Mouse (Mus musculus): ENCODE results near the gene Krtap13. TPM values are rescaled to one million over a fixed set of nuclear protein-coding genes. Genes with fewer than 3 reads are reported as not detected.
A peak's percentile ranks its signal among the peaks of the same experiment; 100 is the strongest.
"Not testable (repeated sequence)": the region's sequence is repeated elsewhere in the genome, so short reads cannot be mapped to it uniquely, and the experiment has no call there.

The Krtap13 gene
- not detected for total RNA-seq (2021)
- long read RNA-seq, experiment 1, result 0 reads
- long read RNA-seq, experiment 2, result 0 reads

- DNase-seq, result not testable (repeated sequence)
Measured at GRCm38 (mm10) chr16:88751535-88751934, at the start of gene Krtap13. Krtap13 (minus strand) TSS chr16:88751635.

GRCm38 (mm10) chr16:88786786-88787185 lies 35.4 kb upstream of the Krtap13 start:
- DNase-seq, result no peak

GRCm38 (mm10) chr16:88777596-88777995 lies 26.2 kb upstream of the Krtap13 start, which contains the start of gene Gm5965:
Gm5965 (plus strand) TSS chr16:88777896.
- no peak for DNase-seq

- DNase-seq, result no peak
Measured at GRCm38 (mm10) chr16:88774106-88774505, 22.7 kb upstream of the Krtap13 start, which contains the start of gene 2310057N15Rik. 2310057N15Rik (minus strand) TSS chr16:88774206.

GRCm38 (mm10) chr16:88758547-88758946 lies 7.1 kb upstream of the Krtap13 start, which contains the start of gene 2310034C09Rik:
2310034C09Rik (plus strand) TSS chr16:88758847.
- not testable (repeated sequence) for DNase-seq

GRCm38 (mm10) chr16:88747943-88748342 lies 3.5 kb downstream of the Krtap13 start:
- no peak for DNase-seq

- no peak for DNase-seq
Measured at GRCm38 (mm10) chr16:88744750-88745340, 6.6 kb downstream of the Krtap13 start.

GRCm38 (mm10) chr16:88735391-88735790 lies 16.0 kb downstream of the Krtap13 start:
- no peak for DNase-seq

GRCm38 (mm10) chr16:88728812-88729275 lies 22.6 kb downstream of the Krtap13 start, which contains the start of gene Krtap13-1:
Krtap13-1 (plus strand) TSS chr16:88728862.
- peak; percentile 30 for DNase-seq

GRCm38 (mm10) chr16:88720031-88720430 lies 31.4 kb downstream of the Krtap13 start:
- no peak for DNase-seq

- no peak for DNase-seq
Measured at GRCm38 (mm10) chr16:88716549-88716948, 34.9 kb downstream of the Krtap13 start.

GRCm38 (mm10) chr16:88711245-88711644 lies 40.2 kb downstream of the Krtap13 start:
- no peak for DNase-seq

- peak; percentile 5 for DNase-seq
Measured at GRCm38 (mm10) chr16:88710757-88711156, 40.7 kb downstream of the Krtap13 start.

GRCm38 (mm10) chr16:88707496-88708012 lies 43.9 kb downstream of the Krtap13 start, which contains the start of gene 2310061N02Rik:
2310061N02Rik (minus strand) TSS chr16:88707962.
- DNase-seq, result peak; percentile 30

- no peak for DNase-seq
Measured at GRCm38 (mm10) chr16:88701072-88701864, 50.2 kb downstream of the Krtap13 start.

Other genes starting within 250 kb of the Krtap13 start
- gene Cldn17, start 244.7 kb downstream of the Krtap13 start, total RNA-seq (2021), result not detected
- gene Cldn8, start 188.5 kb downstream of the Krtap13 start, total RNA-seq (2021), result not detected
- not detected for gene Krtap24-1, start 139.4 kb downstream of the Krtap13 start, total RNA-seq (2021)
- gene 2310079G19Rik, start 124.0 kb downstream of the Krtap13 start, total RNA-seq (2021), result under 1 TPM in 1 of 2 experiments, not detected in 1; 0.28 TPM
- gene Krtap26-1, start 103.8 kb downstream of the Krtap13 start, total RNA-seq (2021), result not detected
- gene Krtap27-1, start 80.0 kb downstream of the Krtap13 start, total RNA-seq (2021), result not detected
- not detected for gene 2310061N02Rik, start 43.7 kb downstream of the Krtap13 start, total RNA-seq (2021)
- not detected for gene Krtap13-1, start 22.8 kb downstream of the Krtap13 start, total RNA-seq (2021)
- gene 2310034C09Rik, start 7.2 kb upstream of the Krtap13 start, total RNA-seq (2021), result not detected
- not detected for gene 2310057N15Rik, start 22.6 kb upstream of the Krtap13 start, total RNA-seq (2021)
- gene Gm5965, start 26.3 kb upstream of the Krtap13 start, total RNA-seq (2021), result not detected
- gene Gm20741, start 60.6 kb upstream of the Krtap13 start, total RNA-seq (2021), result not detected
- gene Krtap15, start 68.6 kb upstream of the Krtap13 start, total RNA-seq (2021), result not detected
- gene Krtap14, start 74.5 kb upstream of the Krtap13 start, total RNA-seq (2021), result not detected
- gene Krtap19-1, start 117.8 kb upstream of the Krtap13 start, total RNA-seq (2021), result not detected
- not detected for gene Krtap19-2, start 122.6 kb upstream of the Krtap13 start, total RNA-seq (2021)
- not detected for gene Krtap19-3, start 126.4 kb upstream of the Krtap13 start, total RNA-seq (2021)
- gene Krtap19-4, start 133.5 kb upstream of the Krtap13 start, total RNA-seq (2021), result not detected
- gene Krtap19-5, start 144.8 kb upstream of the Krtap13 start, total RNA-seq (2021), result not detected
- gene Krtap19-9b, start 180.6 kb upstream of the Krtap13 start, total RNA-seq (2021), result not detected
- not detected for gene Krtap16-3, start 211.2 kb upstream of the Krtap13 start, total RNA-seq (2021)